Comparison of ENCODE assay signal across 9 mouse cellular contexts in the genomic region with DNA sequence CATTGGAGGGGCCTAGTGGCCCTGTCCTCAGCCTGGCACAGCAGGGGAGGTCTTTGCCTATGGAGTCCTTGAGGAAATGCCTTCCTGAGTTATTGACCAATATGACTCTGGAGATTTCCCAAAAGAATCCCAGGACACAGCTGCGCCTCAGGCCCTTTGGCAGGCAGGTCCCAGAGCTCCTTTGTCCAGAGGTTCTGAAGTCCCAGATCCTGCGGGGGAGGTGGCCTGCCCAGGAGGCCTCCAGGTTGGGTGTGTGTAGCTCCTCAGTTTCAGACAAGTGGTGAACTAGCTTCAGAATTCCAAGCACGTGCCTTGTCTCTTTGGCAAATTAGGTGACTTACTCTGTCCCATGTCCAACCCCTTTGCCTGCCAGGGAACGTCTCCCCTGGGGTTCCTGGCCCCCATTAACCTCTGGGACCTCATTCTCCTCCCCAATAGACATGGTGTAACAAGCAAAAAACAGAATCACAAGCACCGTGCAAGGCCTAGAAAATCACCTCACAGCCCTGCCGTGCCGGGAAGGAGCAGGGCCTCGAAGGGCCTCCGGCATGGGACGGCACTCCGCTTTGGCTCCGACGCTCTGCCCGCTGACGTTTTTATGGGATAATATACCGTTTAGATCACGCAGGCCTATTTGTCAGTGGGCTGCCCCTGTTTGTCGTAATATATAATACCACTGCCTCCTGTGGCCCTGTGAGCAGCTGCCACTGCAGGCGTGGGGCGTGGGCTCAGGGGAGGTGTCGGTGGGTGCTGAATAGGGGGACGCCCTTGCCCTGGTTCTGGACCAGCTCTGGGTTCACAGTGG. TPM values are rescaled to one million over a fixed set of nuclear protein-coding genes. Genes with fewer than 3 reads are reported as not detected.
DNase-seq lines count a peak whose midpoint lies in the region; ATAC-seq and TF ChIP-seq lines count a peak whose summit lies in the region.
"Had no signal": no experiment of that assay in that cellular context is flagged by ENCODE, and none has a peak within 500 bp of the region (broad histone marks: within the 10 kb centered on the region; RNA-seq: fewer than 3 reads in every experiment).

No protein-coding gene starts in this region.

- H3K4me1 ChIP-seq in kidney, postnatal 0 days (replicated peaks; ENCODE audit: insufficient read depth, low read length) = peaks cover 62% of the 10 kb centered on the region
- H3K4me1 ChIP-seq in embryonic facial prominence, embryonic 14.5 days (ENCODE audit: control insufficient read depth, insufficient read depth, low read length) = peaks cover 78% of the 10 kb centered on the region
- peaks cover 72% of the 10 kb centered on the region for H3K4me1 ChIP-seq in hindbrain, embryonic 14.5 days (replicated peaks; ENCODE audit: control insufficient read depth, insufficient read depth, low read length)

- TF ChIP-seq CTCF in kidney, postnatal 0 days (IDR thresholded peaks at IDR 0.05; ENCODE audit: low read depth) = 0 out of 2 replicates have a peak, but pooled peaks have one; percentile 4

- ATAC-seq in kidney, postnatal 0 days (replicated peaks; ENCODE audit: low FRiP score, low read depth) = no peak
- ATAC-seq in embryonic facial prominence, embryonic 14.5 days (ENCODE audit: low read depth) = no peak
- ATAC-seq in hindbrain, embryonic 14.5 days (ENCODE audit: low FRiP score) = peak; percentile 24; the same call in 1 of the 2 replicates
- ATAC-seq in megakaryocyte progenitor cell, adult 5-6 weeks (replicated peaks; ENCODE audit: poor library complexity) = no peak

- H3K27ac ChIP-seq in kidney, postnatal 0 days = peak overlapping the region; percentile 93
- H3K27ac ChIP-seq in embryonic facial prominence, embryonic 14.5 days (replicated peaks; ENCODE audit: low read depth, low read length) = peak overlapping the region; percentile 97
- peak overlapping the region; percentile 100 for H3K27ac ChIP-seq in hindbrain, embryonic 14.5 days

- 21% methylated on average over 22 of the region's 22 CpGs for WGBS in kidney, postnatal 0 days
- 40% methylated on average over 22 of the region's 22 CpGs for whole genome bisulfite sequencing in embryonic facial prominence, embryonic 14.5 days
- 19% methylated on average over 22 of the region's 22 CpGs for WGBS in hindbrain, embryonic 14.5 days

- no peak overlapping the region for H3K9ac ChIP-seq in kidney, postnatal 0 days (ENCODE audit: low read depth, low read length)
- peak overlapping the region; percentile 26; the same call in 1 of the 2 replicates for H3K9ac ChIP-seq in embryonic facial prominence, embryonic 14.5 days (ENCODE audit: low read depth, low read length)
- peak overlapping the region; percentile 32 for H3K9ac ChIP-seq in hindbrain, embryonic 14.5 days

- no peaks in the 10 kb centered on the region for H3K36me3 ChIP-seq in kidney, postnatal 0 days (ENCODE audit: insufficient read depth, low read length)
- H3K36me3 ChIP-seq in embryonic facial prominence, embryonic 14.5 days (ENCODE audit: control insufficient read depth, insufficient read depth, low read length) = no peaks in the 10 kb centered on the region
- no peaks in the 10 kb centered on the region for H3K36me3 ChIP-seq in hindbrain, embryonic 14.5 days (replicated peaks; ENCODE audit: control insufficient read depth, insufficient read depth)
- H3K36me3 ChIP-seq in myocyte (ENCODE audit: control insufficient read depth, insufficient read depth) = no peaks in the 10 kb centered on the region

- intact Hi-C loops in left cerebral cortex, postnatal 25 days (cut with DNase I) = no loop called here

- peaks cover 19% of the 10 kb centered on the region for H3K79me2 ChIP-seq in myocyte (ENCODE audit: control insufficient read depth, insufficient read depth)

- H3K4me3 ChIP-seq in kidney, postnatal 0 days (replicated peaks; ENCODE audit: low read depth, low read length) = no peak overlapping the region
- no peak overlapping the region for H3K4me3 ChIP-seq in embryonic facial prominence, embryonic 14.5 days (ENCODE audit: low read depth, low read length)
- no peak overlapping the region for H3K4me3 ChIP-seq in hindbrain, embryonic 14.5 days (replicated peaks; ENCODE audit: low read length)
- no peak overlapping the region for H3K4me3 ChIP-seq in myocyte

- H3K4me2 ChIP-seq in kidney, postnatal 0 days (ENCODE audit: low read length) = peak overlapping the region; percentile 100; the same call in 1 of the 2 replicates
- peak overlapping the region; percentile 100; the same call in 1 of the 2 replicates for H3K4me2 ChIP-seq in embryonic facial prominence, embryonic 14.5 days (ENCODE audit: low read depth, low read length)
- peak overlapping the region; percentile 100 for H3K4me2 ChIP-seq in hindbrain, embryonic 14.5 days (replicated peaks)
- H3K4me2 ChIP-seq in myocyte (ENCODE audit: low read depth) = peak overlapping the region; percentile 43

- no peaks in the 10 kb centered on the region for H3K9me3 ChIP-seq in kidney, postnatal 0 days (replicated peaks; ENCODE audit: low read length)
- H3K9me3 ChIP-seq in embryonic facial prominence, embryonic 14.5 days (ENCODE audit: control insufficient read depth, low read length) = no peaks in the 10 kb centered on the region
- H3K9me3 ChIP-seq in hindbrain, embryonic 14.5 days (ENCODE audit: control insufficient read depth, low read length) = no peaks in the 10 kb centered on the region

- H3ac ChIP-seq in myocyte (ENCODE audit: control insufficient read depth, insufficient read length) = no peak overlapping the region

- no peaks in the 10 kb centered on the region for H3K27me3 ChIP-seq in kidney, postnatal 0 days (ENCODE audit: insufficient read depth, low read length)
- no peaks in the 10 kb centered on the region for H3K27me3 ChIP-seq in embryonic facial prominence, embryonic 14.5 days (replicated peaks; ENCODE audit: control insufficient read depth, insufficient read depth, low read length)
- no peaks in the 10 kb centered on the region for H3K27me3 ChIP-seq in hindbrain, embryonic 14.5 days (ENCODE audit: control insufficient read depth, insufficient read depth, low read length)
- no peaks in the 10 kb centered on the region for H3K27me3 ChIP-seq in myocyte (ENCODE audit: control insufficient read depth, insufficient read depth, insufficient read length)

- no peak for TF ChIP-seq POLR2A in myocyte (IDR thresholded peaks at IDR 0.05; ENCODE audit: insufficient read length, low read depth)

- peak; percentile 59 for DNase-seq in kidney, postnatal 0 days (ENCODE audit: low spot score)
- DNase-seq in kidney, adult 11 months = no peak
- peak; percentile 39 for DNase-seq in embryonic facial prominence, embryonic 14.5 days (ENCODE audit: low spot score)
- DNase-seq in hindbrain, embryonic 14.5 days (ENCODE audit: low spot score) = no peak
- no peak for DNase-seq in urinary bladder, adult 18-20 months (ENCODE audit: low spot score in 2 of 2)
- no peak for DNase-seq in left cerebral cortex, postnatal 25 days (ENCODE audit: low spot score in 2 of 2)
- DNase-seq: cerebellum, postnatal 25 days had no signal

TF ChIP-seq in myocyte, 11 proteins besides CTCF, POLR2A, EP300 and RAD21:
- TF ChIP-seq TCF3 (IDR thresholded peaks at IDR 0.05; ENCODE audit: insufficient read length, low read depth) (no peak), USF1 (IDR thresholded peaks at IDR 0.05; ENCODE audit: low read depth) (no peak), MYOG (IDR thresholded peaks at IDR 0.05; ENCODE audit: control insufficient read depth in 1 of 3, insufficient read depth in 1 of 3, insufficient read length in 2 of 3, low read depth in 2 of 3) (peak in 1 of 3 experiments; percentile 84), MYOD1 (IDR thresholded peaks at IDR 0.05; ENCODE audit: control insufficient read depth in 1 of 3, insufficient read length in 2 of 3, low read depth in 2 of 3) (peak in 1 of 3 experiments; percentile 72), SRF (IDR thresholded peaks at IDR 0.05; ENCODE audit: control insufficient read depth, insufficient read length, low read depth) (no peak), TCF12 (IDR thresholded peaks at IDR 0.05; ENCODE audit: insufficient read depth, poor library complexity, severe bottlenecking) (no peak), POLR2AphosphoS2 (IDR thresholded peaks at IDR 0.05; ENCODE audit: insufficient read length, low read depth) (no peak)

RNA-seq across cellular contexts. Expression of a gene that starts 10.2 kb away (rescaled TPM):
- 8.2 and 8.6 TPM in 2 replicates for polyA plus RNA-seq in kidney, postnatal 0 days (2015; fragmentation: Nextera tagmentation; extraction: Ambion mirVana)
- polyA plus RNA-seq in embryonic facial prominence, embryonic 14.5 days (2014; fragmentation: Nextera tagmentation; extraction: Ambion mirVana) = 11.1 and 12.0 TPM in 2 replicates
- 15.9 and 16.3 TPM in 2 replicates for polyA plus RNA-seq in hindbrain, embryonic 14.5 days (2014; fragmentation: Nextera tagmentation; extraction: Ambion mirVana)
- 6.3 TPM for polyA plus RNA-seq in myocyte (2012; fragmentation: generic; extraction: Trizol)
- 12.1 and 17.2 TPM in 2 replicates for total RNA-seq in megakaryocyte progenitor cell, adult 5-6 weeks (2015)
- 3.9 and 5.4 TPM in 2 replicates for total RNA-seq in megakaryocyte progenitor cell, adult 5-6 weeks (2017)
- 10 to 100 TPM; 16.3 to 21.9 TPM for total RNA-seq in left cerebral cortex, postnatal 25 days (2021)

Comparison
In these comparisons a context has a peak if more than half of its experiments do, and no peak if none do; other contexts are left out.
1. DNase-seq: peak in kidney, postnatal 0 days (single experiment) and embryonic facial prominence, embryonic 14.5 days (single experiment); none in kidney, adult 11 months (single experiment), hindbrain, embryonic 14.5 days (single experiment), urinary bladder, adult 18-20 months (0 of 2) and left cerebral cortex, postnatal 25 days (0 of 2).
2. H3K4me2 ChIP-seq: peak in every context shown above with its lines; median percentile 100 in kidney, postnatal 0 days; 100 in embryonic facial prominence, embryonic 14.5 days; 100 in hindbrain, embryonic 14.5 days; 43 in myocyte.
3. Peak in every context shown above with its lines, with median percentiles within 50 percentile points of each other: H3K27ac ChIP-seq.